Mouse (Mus musculus) lung, adult 2 months (tissue): ENCODE measurements around the gene Ndufaf4. TPM values are rescaled to one million over a fixed set of nuclear protein-coding genes. Genes with fewer than 3 reads are reported as not detected.
A peak's percentile ranks its signal among the peaks of the same experiment; 100 is the strongest.
"Not testable (repeated sequence)": the region's sequence is repeated elsewhere in the genome, so short reads cannot be mapped to it uniquely, and the experiment has no call there.

Experiments used
- DNase-seq: peaks from one replicate; pipeline ENCODE4 v3.0.0; 2022
- H3K4me1 ChIP-seq: fragments of 200-500 bp; 2 replicates; pipeline ENCODE4 v1.6.1; 2011; ENCODE audit warnings: low read length; ENCODE audit not compliant: control insufficient read depth, insufficient read depth
- H3K4me3 ChIP-seq: fragments of 200-500 bp; replicated peaks from 2 replicates; pipeline ENCODE3; 2011; ENCODE audit warnings: low read depth, mild to moderate bottlenecking, control low read depth, low read length; ENCODE audit errors: extremely low read depth
- CTCF ChIP-seq: fragments of 200-500 bp; IDR thresholded peaks from 2 replicates; pipeline ENCODE4 v1.5.1; 2011; ENCODE audit warnings: mild to moderate bottlenecking, low read length, control low read depth; ENCODE audit not compliant: insufficient read depth
- POLR2A ChIP-seq: fragments of 200-500 bp; IDR thresholded peaks from 2 replicates; pipeline ENCODE4 v1.6.1; 2011; ENCODE audit warnings: low read depth, mild to moderate bottlenecking, control low read depth, low read length, borderline replicate concordance; ENCODE audit errors: extremely low read depth
- WGBS: fragments of 180-500 bp; shearing (Covaris S2); methylation state at CpG from one replicate; pipeline ENCODE4 v1.1.7; 2018; 5-methylcytosine and 5-hydroxymethylcytosine counted together
- polyA plus RNA-seq: library from polyadenylated mRNA; depleted of rRNA; stranded (reverse); fragments of >200 nt; gene quantifications from 2 replicates; pipeline ENCODE4 v1.2.3, GENCODE M21; 2012; rRNA removed

The Ndufaf4 gene
- 1.8 and 2.0 TPM in 2 replicates for polyA plus RNA-seq

DNA sequence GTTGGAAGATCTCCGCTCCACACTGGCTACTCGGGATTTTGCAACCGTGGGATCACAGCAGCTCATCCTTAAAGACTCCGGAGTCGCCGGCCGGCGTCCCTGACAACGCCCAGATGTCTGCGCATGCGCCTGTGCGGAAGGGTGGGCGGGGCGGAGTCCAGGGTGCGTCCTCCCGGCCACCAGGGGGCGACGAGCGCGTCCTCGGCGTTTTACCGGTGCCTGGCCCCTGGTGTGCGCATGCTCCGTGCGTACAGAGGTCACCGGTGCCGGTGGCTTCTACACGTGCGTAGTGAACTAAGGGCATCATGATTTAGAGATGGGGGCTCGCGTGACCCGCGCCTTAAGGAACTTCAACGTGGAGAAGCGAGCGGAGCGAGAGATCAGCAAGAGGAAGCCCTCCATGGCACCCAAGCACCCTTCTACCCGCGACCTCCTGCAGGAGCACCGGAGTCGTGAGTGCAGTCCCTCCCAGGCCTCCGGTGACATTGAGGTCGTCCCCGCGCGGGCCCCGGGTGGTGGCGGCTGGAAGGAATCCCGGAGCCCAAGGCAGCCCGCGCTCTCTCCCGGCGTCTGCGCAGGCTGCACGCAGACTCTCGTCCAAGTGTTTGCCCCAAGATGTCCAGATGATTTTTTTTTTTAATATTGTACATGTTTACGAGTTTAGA is at the start of gene Ndufaf4:
Gene Ndufaf4, plus strand, starts transcription at position 233 of the 665 bp plus-strand sequence.
- H3K4me3 ChIP-seq, result peak within 1 kb of the TSS; percentile 95
- peak; percentile 98 for DNase-seq

DNA sequence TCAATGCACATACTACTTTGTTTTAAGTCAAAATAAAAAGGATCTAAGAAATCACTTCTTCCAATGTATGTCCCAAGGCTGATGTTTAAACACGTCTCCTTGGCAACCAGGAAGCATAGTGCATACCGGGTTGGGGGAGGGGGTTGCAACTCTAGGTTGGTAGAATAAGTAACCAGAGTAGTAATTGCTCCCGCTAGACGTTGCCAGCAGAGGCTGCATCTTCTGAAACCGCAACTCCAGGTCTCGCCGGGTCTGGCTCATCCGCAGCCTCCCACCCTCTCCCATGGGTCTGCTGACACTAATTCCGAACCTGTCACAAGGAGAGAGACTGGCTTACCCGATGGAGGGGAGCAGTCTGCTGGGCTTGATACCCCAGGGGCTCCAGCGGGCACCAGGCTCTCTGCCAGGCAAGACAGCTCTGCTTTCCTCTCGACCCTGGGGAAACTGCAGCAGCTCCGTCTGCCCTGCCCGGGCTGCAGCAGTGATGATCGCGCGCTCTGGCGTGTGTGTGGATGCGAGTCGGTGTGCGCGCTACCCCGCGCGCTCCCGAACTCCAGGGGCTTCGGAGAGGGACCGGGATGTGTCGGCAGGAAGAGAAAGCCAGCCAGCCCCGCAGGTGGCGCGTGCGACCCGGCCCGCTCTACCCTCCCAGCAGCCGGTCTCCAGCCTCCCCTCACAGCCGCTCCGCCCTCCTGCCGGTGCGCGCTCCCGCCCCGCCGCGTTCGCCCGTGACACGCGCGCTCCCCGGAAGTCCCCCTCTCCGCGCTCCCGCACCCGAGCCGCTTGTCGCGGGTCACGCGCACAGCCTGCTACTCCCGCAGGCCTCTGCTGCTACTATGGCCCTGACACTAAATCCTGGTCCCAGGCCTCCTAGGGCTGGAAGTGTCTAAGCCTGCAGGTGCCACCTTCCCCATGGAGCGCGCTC is 47.2 kb upstream of the Ndufaf4 start, which contains the start of gene Klhl32:
Gene Klhl32, minus strand, starts transcription at position 724 of the 925 bp plus-strand sequence.
- DNase-seq, result peak; percentile 46
- H3K4me1 ChIP-seq, result no peaks in the 10 kb centered on the region
- TF ChIP-seq POLR2A, result no peak
- TF ChIP-seq CTCF, result no peak
- peak within 1 kb of the TSS; percentile 62 for H3K4me3 ChIP-seq
- under 1% methylated on average over 63 of the region's 63 CpGs for WGBS

More for the DNA sequence above, at the start of gene Ndufaf4:
- peak; percentile 59 for TF ChIP-seq CTCF
- no peak for TF ChIP-seq POLR2A
- H3K4me1 ChIP-seq, result peaks cover 4% of the 10 kb centered on the region
- under 1% methylated on average over 58 of the region's 58 CpGs for WGBS

DNA sequence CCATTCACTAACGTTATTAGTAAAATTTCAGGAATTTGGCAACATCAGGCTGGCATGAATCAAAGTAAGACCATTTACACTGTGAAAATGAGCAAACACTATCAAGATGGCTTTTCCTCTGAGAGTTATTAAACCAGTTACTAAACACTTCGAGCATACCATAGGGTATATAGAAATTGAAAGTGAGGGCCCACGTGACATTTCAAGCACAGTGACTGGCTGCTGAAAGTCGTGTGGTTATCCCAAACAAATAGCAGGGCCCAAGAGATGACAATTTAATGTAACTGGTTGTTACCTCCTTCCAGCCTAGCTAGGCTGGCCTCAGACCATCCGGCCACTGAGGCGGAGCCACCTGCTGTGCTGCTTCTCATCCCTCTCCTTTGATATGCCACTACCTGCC is 32.2 kb upstream of the Ndufaf4 start:
- 37% methylated on average over 6 of the region's 6 CpGs for WGBS
- DNase-seq, result no peak
- Histone ChIP-seq H3K4me3 (no peak overlapping the region), H3K4me1 (no peaks in the 10 kb centered on the region)
- TF ChIP-seq POLR2A (no peak), CTCF (no peak)

- TF ChIP-seq POLR2A (no peak), CTCF (no peak)
- no peak overlapping the region for H3K4me3 ChIP-seq
- DNase-seq, result no peak
- H3K4me1 ChIP-seq, result no peaks in the 10 kb centered on the region
- WGBS, result 44% methylated on average over 4 of the region's 4 CpGs
Measured at GRCm38 (mm10) chr4:24869230-24869629, 28.7 kb upstream of the Ndufaf4 start.

GRCm38 (mm10) chr4:24889386-24889785 is 8.5 kb upstream of the Ndufaf4 start:
- DNase-seq, H3K4me1 ChIP-seq, H3K4me3 ChIP-seq: not testable (repeated sequence)
- WGBS, result 35% methylated on average over 2 of the region's 2 CpGs

DNA sequence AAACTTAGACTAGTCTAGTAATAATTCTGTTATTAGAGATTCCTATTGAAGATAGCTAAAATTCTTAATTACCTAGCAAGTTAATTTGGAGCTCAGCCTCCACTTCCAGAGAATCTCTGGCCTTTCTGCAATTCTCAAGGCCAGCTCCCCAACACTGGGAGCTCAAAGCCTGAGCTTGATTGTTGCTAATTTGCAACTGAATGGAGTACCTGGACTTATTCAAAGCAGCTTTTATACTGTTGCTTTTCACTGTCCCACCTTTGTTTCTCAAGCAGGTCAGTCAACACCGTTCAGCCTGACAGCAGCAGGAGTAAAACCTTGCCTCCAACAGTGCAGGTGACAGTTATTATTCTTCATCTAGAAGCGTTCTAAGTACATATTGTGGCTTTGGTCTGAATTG is 5.6 kb upstream of the Ndufaf4 start:
- DNase-seq, H3K4me1 ChIP-seq, H3K4me3 ChIP-seq: not testable (repeated sequence)
- 72% methylated on average over 2 of the region's 2 CpGs for WGBS

GRCm38 (mm10) chr4:24894625-24895024 is 3.3 kb upstream of the Ndufaf4 start:
- 44% methylated on average over 4 of the region's 4 CpGs for WGBS
- DNase-seq, result no peak
- TF ChIP-seq CTCF (no peak), POLR2A (no peak)
- H3K4me1 ChIP-seq, result peaks cover 4% of the 10 kb centered on the region
- H3K4me3 ChIP-seq, result no peak overlapping the region

- TF ChIP-seq POLR2A (no peak), CTCF (peak; percentile 43; the same call in 1 of the 2 replicates)
- WGBS, result 2% methylated on average over 1 of the region's 1 CpGs
- no peak for DNase-seq
- no peak overlapping the region for H3K4me3 ChIP-seq
- peaks cover 4% of the 10 kb centered on the region for H3K4me1 ChIP-seq
Measured at GRCm38 (mm10) chr4:24896829-24897228, 1.1 kb upstream of the Ndufaf4 start.

GRCm38 (mm10) chr4:24897351-24897750 is 532 bp upstream of the Ndufaf4 start:
- H3K4me1 ChIP-seq, result peaks cover 4% of the 10 kb centered on the region
- WGBS, result 11% methylated on average over 7 of the region's 7 CpGs
- peak overlapping the region; percentile 73 for H3K4me3 ChIP-seq
- no peak for TF ChIP-seq CTCF
- TF ChIP-seq POLR2A, result no peak
- DNase-seq, result no peak

DNA sequence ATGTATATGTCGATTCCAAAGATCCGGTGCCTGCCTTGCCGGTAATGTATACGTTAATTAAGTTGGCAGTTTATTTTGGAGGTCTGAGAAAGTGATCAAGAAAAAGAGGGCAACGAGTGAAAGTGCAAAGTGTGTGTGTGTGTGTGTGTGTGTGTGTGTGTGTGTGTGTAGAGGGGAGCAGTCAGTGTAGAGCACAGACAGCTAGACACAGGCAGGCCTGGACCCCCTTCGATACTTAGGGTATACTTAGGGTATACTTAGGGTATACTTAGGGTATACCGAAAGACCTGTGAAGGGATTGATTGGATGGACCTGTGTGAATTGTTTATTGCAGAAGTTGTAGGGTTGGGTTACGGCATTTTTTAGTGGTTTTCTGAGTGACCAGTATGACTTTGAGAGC is 753 bp downstream of the Ndufaf4 start:
- WGBS, result 20% methylated on average over 8 of the region's 8 CpGs
- DNase-seq, result no peak

More for the DNA sequence above, 753 bp downstream of the Ndufaf4 start:
- no peak for TF ChIP-seq CTCF
- TF ChIP-seq POLR2A, result no peak
- H3K4me3 ChIP-seq, result peak overlapping the region; percentile 37
- H3K4me1 ChIP-seq, result peaks cover 4% of the 10 kb centered on the region
